Mouse (Mus musculus): ENCODE results near the gene Hspg2.

- TF ChIP-seq TAL1 (IDR thresholded peaks at IDR 0.05; ENCODE audit: low read length), result no peak
- TF ChIP-seq GATA1 (IDR thresholded peaks at IDR 0.05; ENCODE audit: low read length), result no peak
These were observed 24.6 kb downstream of the Hspg2 start for GRCm38 (mm10) chr4:137493187-137493586.
